Mouse (Mus musculus) midbrain, embryonic 12.5 days (tissue): ENCODE data around the gene Ankrd45. TPM values are rescaled to one million over a fixed set of nuclear protein-coding genes. Genes with fewer than 3 reads are reported as not detected.
"Not testable (repeated sequence)": the region's sequence is repeated elsewhere in the genome, so short reads cannot be mapped to it uniquely, and the experiment has no call there.

Experiments
- ATAC-seq: fragments of 200-750 bp; cut with Nextera tagmentation; 2 replicates; pipeline ENCODE4 v1.8.0; 2017; ENCODE audit warnings: low read depth, moderate TSS enrichment, moderate library complexity; ENCODE audit not compliant: low FRiP score
- H3K27ac ChIP-seq: fragments of 300-500 bp; sonication (generic); replicated peaks from 2 replicates; pipeline ENCODE4 v1.5.1; 2016; ENCODE audit warnings: mild to moderate bottlenecking
- H3K27me3 ChIP-seq: fragments of 300-500 bp; sonication (generic); 2 replicates; pipeline ENCODE4 v1.6.1; 2016; ENCODE audit warnings: mild to moderate bottlenecking
- H3K36me3 ChIP-seq: fragments of 300-500 bp; sonication (generic); 2 replicates; pipeline ENCODE4 v1.6.1; 2016
- H3K4me1 ChIP-seq: fragments of 300-500 bp; sonication (generic); 2 replicates; pipeline ENCODE4 v1.6.1; 2016
- H3K4me2 ChIP-seq: fragments of 300-500 bp; sonication (generic); replicated peaks from 2 replicates; pipeline ENCODE4 v1.6.1; 2016; ENCODE audit warnings: mild to moderate bottlenecking, moderate library complexity
- H3K4me3 ChIP-seq: fragments of 300-500 bp; sonication (generic); 2 replicates; pipeline ENCODE4 v1.5.1; 2016; ENCODE audit warnings: mild to moderate bottlenecking
- H3K9ac ChIP-seq: fragments of 300-500 bp; sonication (generic); replicated peaks from 2 replicates; pipeline ENCODE4 v1.6.1; 2016; ENCODE audit warnings: mild to moderate bottlenecking, moderate library complexity
- H3K9me3 ChIP-seq: fragments of 300-500 bp; sonication (generic); 2 replicates; pipeline ENCODE4 v1.6.1; 2016; ENCODE audit warnings: mild to moderate bottlenecking
- WGBS: fragments of 180-500 bp; shearing (Covaris S2); methylation state at CpG from one replicate; pipeline ENCODE4 v1.1.7; 2016; 5-methylcytosine and 5-hydroxymethylcytosine counted together
- polyA plus RNA-seq: library from polyadenylated mRNA; unstranded; fragments of >200 nt; fragmentation: Nextera tagmentation; extraction: Ambion mirVana; gene quantifications from 2 replicates; pipeline ENCODE4 v1.2.1, GENCODE M21; 2016

The Ankrd45 gene
- polyA plus RNA-seq, 1 experiment from 2014 or later, result 6.0 TPM

- peaks cover 2% of the 10 kb centered on the region; the same call in 1 of the 2 replicates for H3K27me3 ChIP-seq
- peak overlapping the region; percentile 48 for H3K4me3 ChIP-seq
- peaks cover 8% of the 10 kb centered on the region for H3K4me1 ChIP-seq
- H3K36me3 ChIP-seq, result no peaks in the 10 kb centered on the region
- peak overlapping the region; percentile 75 for H3K27ac ChIP-seq
- peak overlapping the region; percentile 63 for H3K4me2 ChIP-seq
- 0 out of 2 replicates have a peak overlapping the region, but pooled peaks have one; percentile 41 for H3K9ac ChIP-seq
- no peaks in the 10 kb centered on the region for H3K9me3 ChIP-seq
- peak; percentile 98 for ATAC-seq
- under 1% methylated on average over 16 of the region's 16 CpGs for WGBS
Observed at GRCm38 (mm10) chr1:161195541-161196351, 53.3 kb downstream of the Ankrd45 start.

GRCm38 (mm10) chr1:161196364-161196763, 53.9 kb downstream of the Ankrd45 start:
- ATAC-seq, H3K9me3 ChIP-seq, H3K4me1 ChIP-seq, H3K27me3 ChIP-seq, H3K9ac ChIP-seq, H3K36me3 ChIP-seq: not testable (repeated sequence)
- Histone ChIP-seq H3K4me2 (peak overlapping the region; percentile 63), H3K27ac (peak overlapping the region; percentile 75; the same call in 1 of the 2 replicates), H3K4me3 (peak overlapping the region; percentile 48)
- 55% methylated on average over 11 of the region's 11 CpGs for WGBS

GRCm38 (mm10) chr1:161199856-161200255, 57.4 kb downstream of the Ankrd45 start:
- WGBS, result 76% methylated on average over 5 of the region's 5 CpGs
- no peaks in the 10 kb centered on the region for H3K36me3 ChIP-seq
- H3K4me3 ChIP-seq, result no peak overlapping the region
- H3K4me2 ChIP-seq, result no peak overlapping the region
- H3K9me3 ChIP-seq, result no peaks in the 10 kb centered on the region
- H3K27ac ChIP-seq, result no peak overlapping the region
- H3K9ac ChIP-seq, result no peak overlapping the region
- ATAC-seq, result no peak
- H3K27me3 ChIP-seq, result peaks cover 2% of the 10 kb centered on the region; the same call in 1 of the 2 replicates
- peaks cover 8% of the 10 kb centered on the region for H3K4me1 ChIP-seq

DNA sequence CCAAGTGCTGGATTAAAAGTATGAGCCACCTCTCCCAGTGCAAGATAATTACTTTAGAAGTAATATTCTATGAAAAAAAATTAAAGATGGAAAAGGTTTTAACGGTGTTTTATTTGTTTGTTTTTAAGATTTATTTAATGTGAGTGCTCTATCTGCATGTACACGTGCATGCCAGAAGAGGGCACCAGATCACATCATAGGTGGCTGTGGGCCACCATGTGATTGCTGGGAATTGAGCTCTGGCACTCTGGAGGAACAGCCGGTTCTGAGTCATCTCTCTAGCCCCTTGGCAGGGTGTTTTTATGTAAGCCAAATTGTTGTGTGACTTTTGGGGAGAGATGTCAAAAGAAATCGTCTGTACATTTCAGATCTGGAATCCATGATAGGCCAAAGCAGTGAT, 72.0 kb downstream of the Ankrd45 start:
- H3K27ac ChIP-seq, result no peak overlapping the region
- no peak overlapping the region for H3K4me3 ChIP-seq
- no peaks in the 10 kb centered on the region for H3K9me3 ChIP-seq
- H3K4me2 ChIP-seq, result no peak overlapping the region
- H3K9ac ChIP-seq, result no peak overlapping the region
- ATAC-seq, result no peak
- H3K4me1 ChIP-seq, result no peaks in the 10 kb centered on the region
- 36% methylated on average over 4 of the region's 4 CpGs for WGBS
- no peaks in the 10 kb centered on the region for H3K36me3 ChIP-seq
- no peaks in the 10 kb centered on the region for H3K27me3 ChIP-seq

GRCm38 (mm10) chr1:161219816-161220215, 77.3 kb downstream of the Ankrd45 start:
- no peaks in the 10 kb centered on the region for H3K27me3 ChIP-seq
- ATAC-seq, result no peak
- no peaks in the 10 kb centered on the region for H3K36me3 ChIP-seq
- 69% methylated on average over 3 of the region's 3 CpGs for WGBS
- no peaks in the 10 kb centered on the region for H3K4me1 ChIP-seq
- H3K9ac ChIP-seq, result no peak overlapping the region
- H3K4me2 ChIP-seq, result no peak overlapping the region
- no peaks in the 10 kb centered on the region for H3K9me3 ChIP-seq
- no peak overlapping the region for H3K4me3 ChIP-seq
- no peak overlapping the region for H3K27ac ChIP-seq

Other genes starting within 250 kb of the Ankrd45 start
- gene Rc3h1, start 236.3 kb upstream of the Ankrd45 start, polyA plus RNA-seq, result 9.9 and 11.4 TPM in 2 replicates
- gene Serpinc1, start 164.1 kb upstream of the Ankrd45 start, polyA plus RNA-seq, result 3.1 and 3.2 TPM in 2 replicates
- gene Zbtb37, start 107.8 kb upstream of the Ankrd45 start, polyA plus RNA-seq, result 11.3 and 12.4 TPM in 2 replicates
- 39.1 and 44.7 TPM in 2 replicates for gene Dars2, start 72.0 kb upstream of the Ankrd45 start, polyA plus RNA-seq
- gene Cenpl, start 72.0 kb upstream of the Ankrd45 start, polyA plus RNA-seq, result 32.2 and 32.3 TPM in 2 replicates
- 20.4 and 21.3 TPM in 2 replicates for gene Klhl20, start 11.2 kb upstream of the Ankrd45 start, polyA plus RNA-seq
- 0.32 and 0.47 TPM in 2 replicates for gene Tex50, start 16.6 kb downstream of the Ankrd45 start, polyA plus RNA-seq
- 287 and 297 TPM in 2 replicates for gene Prdx6, start 108.5 kb downstream of the Ankrd45 start, polyA plus RNA-seq